Mouse (Mus musculus): ENCODE measurements around the gene Rab40c.

DNA sequence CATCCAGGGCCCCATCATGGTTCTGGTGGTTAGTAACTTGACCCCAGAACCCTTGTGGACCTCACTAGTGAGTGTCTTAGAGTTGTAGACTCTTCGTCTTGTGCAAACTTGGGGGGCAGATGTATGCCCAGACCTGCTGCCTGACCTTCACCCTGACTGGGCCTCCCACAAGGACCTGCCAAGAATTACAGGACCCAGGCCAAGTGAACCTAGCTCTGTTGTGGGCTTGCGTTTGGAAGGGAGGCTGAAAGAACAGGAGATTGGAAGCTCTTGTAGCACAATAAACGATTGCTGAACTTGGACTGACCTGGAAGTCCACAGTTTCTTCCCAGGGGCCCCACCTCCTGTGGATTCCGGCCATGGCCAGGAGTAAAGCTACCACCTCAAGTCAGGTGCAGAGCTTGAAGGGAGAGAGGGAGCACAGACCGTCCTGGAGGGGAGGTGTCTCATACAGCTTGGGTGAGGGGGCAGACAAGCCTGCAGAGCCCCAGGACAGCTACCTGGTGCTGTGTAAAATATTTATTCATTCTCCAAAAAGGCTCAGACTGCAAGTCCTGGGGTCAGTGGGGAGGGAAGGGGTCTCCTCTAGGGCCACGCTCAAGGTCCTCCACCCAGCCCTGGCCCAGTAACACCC is 85.4 kb downstream of the Rab40c start:
- TF ChIP-seq POLR2A (IDR thresholded peaks at IDR 0.05; ENCODE audit: extremely low read depth, insufficient read depth, low read length): no peak
- TF ChIP-seq CTCF (IDR thresholded peaks at IDR 0.05; ENCODE audit: extremely low read depth, insufficient read depth, low read length): no peak
